Mouse (Mus musculus): ENCODE measurements around the gene Ms4a10.

Ms4a10 gene

DNA sequence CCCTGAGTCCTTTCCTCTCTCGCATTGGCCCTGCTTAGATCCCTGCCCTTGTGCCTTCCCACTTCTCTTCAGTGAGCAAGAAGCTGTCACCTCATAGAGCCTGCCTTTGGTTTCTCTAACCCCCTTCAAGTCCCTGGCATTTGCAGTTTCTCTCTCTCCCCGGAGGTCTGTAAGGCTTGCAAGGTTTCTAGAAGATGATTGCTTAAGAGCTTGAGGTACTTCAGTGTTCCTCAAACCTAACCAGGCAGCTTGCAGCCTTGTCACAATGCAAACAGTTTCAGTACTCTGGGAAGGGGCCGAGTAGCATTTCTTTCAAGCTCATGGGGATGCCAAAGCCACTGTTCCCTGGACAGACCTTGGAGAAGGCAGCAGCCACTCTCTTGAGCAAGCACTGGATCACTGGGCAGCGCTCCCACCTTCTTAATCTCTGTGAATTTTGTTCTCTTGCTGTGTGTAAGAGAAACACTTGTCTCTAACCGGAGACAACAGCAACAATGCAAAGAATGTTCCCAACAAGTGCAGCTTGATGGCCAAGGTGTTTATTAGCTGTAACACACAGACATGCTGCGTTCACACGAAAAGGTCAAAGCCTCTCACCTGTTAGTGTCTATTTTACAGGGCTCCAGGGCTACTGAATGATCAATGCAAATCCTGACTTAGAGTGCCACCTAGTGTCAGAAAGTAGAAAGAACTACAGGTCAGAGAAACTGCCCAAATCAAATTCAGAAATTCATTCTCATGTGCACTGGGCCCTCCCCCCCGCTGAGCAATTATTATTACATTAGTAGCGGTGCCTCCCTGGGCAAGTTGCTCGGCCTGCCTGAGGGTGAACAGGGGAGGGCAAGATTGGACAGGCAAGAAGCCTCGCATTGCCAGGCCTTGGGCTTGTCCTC lies 15.1 kb downstream of the Ms4a10 start:
- DNase-seq (ENCODE audit: low read depth, low spot score), result peak; percentile 70

DNA sequence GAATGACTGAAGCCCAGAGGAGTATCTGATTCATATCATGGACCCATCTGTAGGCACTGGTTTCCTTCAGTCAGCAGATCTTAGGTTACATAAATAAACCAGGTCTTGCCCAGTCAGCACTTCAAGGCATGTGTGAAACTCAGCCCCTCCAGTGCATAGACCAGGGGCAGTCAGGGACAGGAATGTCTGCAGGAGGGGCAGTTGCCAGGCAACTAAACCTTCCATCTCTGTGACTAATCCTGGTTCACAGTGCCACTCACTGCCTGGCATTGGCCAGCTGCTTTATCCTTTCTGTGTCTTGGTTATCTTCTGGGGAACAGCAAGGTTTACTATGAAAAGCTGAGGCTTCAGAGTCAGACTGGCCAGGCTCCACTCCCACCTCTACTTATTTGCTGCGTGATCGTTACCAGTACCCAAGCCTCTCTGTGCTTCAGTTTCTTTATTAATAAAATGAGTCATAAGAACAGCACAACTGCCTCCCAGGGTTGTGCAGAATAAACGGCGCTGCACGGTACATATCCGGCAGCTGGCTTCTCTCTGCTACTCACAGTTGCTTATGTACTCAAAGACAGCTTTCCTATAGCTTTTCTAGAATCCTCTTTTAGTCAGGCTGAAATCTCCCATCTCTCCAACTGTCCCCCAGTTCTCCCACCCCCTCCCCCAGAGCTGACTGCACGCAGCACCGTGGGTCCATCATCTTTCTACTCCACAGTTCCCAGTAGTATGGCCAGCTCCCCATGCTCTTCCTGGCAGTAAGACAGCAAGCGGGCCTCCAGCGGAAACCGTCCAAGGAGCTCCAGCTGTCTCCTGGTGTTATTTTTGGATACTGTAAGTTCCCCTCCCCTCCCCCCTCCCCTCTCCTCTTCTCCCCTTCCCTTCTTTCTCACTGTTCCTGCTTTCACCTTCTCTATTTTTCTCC lies 22.2 kb downstream of the Ms4a10 start:
- DNase-seq (ENCODE audit: low read depth, low spot score), result no peak

DNA sequence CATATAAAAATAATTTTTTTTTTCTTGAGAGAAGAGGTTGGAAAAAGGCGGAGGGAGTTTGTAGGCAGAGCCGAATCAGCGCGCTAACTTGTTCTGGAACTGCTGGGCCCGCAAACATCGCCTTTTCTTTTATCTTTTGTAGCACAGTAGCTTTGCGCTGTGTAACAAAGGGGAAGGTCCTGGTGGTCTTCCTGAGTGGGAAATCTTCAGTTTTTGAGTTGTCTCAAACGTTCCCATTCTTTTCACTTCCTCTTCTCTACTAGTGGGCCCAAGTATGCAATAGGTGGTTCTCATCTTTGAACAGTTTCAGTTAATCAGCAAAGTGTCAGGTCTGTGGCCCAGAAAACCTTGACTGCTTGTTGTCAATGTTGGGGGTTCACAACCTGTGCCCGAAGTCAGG lies 24.9 kb downstream of the Ms4a10 start:
- no peak for DNase-seq (ENCODE audit: low read depth, low spot score)

DNA sequence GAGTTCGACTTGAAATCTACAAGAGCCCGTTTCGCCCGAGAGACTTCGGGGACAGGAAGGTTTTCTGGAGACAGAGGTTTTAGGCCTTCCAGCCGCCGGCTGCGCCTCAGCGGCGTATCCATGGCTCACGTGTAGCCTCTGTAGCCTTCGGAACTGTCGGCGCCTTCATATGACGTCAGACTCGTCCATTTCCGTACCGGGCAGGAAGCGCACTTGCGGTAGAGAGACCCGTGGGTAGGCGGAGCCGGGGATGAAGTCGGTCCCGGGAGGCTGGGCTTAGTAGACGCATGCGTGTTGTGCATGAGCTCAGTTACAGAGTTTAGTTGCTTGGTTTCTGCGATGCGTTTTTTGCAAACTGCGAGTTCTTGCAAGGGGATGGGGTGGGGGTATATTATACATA lies 25.4 kb downstream of the Ms4a10 start, which contains the start of gene Ccdc86:
Gene Ccdc86, minus strand, starts transcription at position 155 of the 400 bp plus-strand sequence.
- peak; percentile 99 for DNase-seq (ENCODE audit: low read depth, low spot score)

DNA sequence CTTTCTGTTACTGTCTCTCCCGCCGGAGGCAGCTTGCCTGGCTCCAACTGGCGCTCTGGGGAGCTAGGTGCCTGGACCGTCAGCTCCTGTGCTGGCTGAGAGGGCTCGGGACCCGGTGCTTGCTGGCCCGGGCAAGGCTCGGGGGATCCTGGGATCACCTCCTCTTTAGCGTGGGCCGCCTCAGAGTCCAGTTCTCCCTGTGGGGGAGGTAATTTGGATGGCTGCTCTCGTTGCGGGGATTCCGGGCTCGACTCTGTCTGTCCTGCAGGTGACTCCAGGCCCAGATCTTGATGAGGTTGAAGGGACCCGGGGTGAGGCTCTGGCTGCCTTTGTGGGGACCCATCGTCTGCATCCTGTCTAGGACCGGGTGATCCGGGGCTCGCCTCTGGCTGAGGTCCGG lies 26.1 kb downstream of the Ms4a10 start:
- DNase-seq (ENCODE audit: low read depth, low spot score), result no peak

DNA sequence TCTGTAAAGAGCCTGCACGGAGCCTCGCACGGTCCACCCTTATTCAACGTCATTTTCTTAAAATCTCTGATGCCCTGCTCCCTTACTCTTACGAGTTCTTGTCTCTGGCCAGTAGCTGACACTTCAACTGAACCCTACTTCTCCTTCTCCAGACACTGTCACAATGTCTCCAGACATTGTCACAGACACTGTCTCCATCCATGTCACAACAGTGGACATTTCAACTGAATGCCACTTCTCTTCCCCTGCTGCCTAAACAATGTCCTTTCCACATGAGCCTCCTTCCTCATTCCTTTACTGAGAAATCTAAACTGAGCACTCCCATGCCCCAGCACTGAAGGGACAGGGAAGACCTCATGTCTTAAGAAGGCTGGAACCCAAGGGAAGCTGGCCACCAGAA lies 27.3 kb downstream of the Ms4a10 start:
- no peak for DNase-seq (ENCODE audit: low read depth, low spot score)

DNA sequence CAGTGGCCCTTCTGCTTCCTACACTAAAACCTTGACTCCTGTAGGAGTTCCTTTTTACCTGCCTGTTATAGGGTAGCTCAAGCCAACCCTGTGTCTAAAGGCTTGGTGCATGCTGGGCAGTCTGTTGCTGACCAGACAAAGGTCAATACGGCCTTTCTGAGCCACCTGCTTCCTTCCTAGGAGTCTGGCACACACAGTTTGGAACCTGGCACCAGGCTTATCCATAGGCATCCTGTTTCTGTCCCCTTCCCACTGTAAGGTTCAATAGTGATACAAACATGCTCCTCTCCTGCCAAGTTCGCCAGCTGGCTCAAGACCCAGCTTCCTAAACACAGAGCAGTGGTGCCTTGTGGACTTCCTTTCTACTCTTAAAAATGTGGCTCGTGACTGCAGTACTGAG lies 28.0 kb downstream of the Ms4a10 start:
- DNase-seq (ENCODE audit: low read depth, low spot score), result no peak

DNA sequence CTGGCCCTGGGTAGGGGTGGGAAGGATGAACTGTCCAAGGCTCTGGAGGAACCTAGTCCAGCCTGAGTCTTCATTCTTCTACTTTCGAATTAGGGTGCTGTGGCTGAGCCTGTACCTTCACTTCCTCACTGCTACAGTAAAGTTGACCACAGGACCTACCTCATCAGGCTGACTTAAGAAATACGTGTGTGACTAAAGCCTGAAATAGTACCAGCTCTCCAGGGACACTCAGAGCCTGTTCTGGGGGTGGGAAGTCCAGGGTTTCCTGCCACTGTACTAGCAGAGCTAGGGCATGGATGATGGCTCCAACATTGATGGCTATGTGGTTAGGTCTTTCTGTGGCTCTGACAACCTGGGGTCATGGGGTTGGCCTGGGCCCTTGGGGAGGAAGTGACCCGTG lies 30.5 kb downstream of the Ms4a10 start:
- no peak for DNase-seq (ENCODE audit: low read depth, low spot score)

DNA sequence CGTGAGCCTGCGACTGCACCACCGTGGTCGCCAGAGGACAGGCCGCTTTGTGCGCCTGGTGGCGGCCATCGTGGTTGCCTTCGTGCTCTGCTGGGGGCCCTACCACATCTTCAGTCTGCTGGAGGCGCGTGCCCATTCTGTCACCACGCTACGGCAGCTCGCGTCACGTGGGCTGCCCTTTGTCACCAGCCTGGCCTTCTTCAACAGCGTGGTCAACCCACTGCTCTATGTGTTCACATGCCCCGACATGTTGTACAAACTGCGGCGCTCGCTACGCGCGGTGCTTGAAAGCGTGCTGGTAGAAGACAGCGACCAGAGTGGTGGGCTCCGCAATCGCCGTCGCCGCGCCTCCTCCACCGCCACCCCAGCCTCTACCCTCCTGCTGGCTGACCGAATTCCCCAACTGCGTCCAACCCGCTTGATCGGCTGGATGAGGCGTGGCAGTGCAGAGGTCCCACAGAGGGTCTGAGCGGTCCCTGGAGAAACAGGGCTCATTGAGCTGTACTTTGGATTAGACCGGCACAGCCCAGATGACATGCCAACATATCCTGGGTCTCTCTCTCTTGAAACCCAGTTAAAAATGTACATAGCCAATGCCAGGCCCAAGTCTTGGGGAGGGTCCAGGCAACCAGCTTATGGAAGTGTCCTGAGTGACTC lies 33.5 kb downstream of the Ms4a10 start:
- no peak for DNase-seq (ENCODE audit: low read depth, low spot score)

DNA sequence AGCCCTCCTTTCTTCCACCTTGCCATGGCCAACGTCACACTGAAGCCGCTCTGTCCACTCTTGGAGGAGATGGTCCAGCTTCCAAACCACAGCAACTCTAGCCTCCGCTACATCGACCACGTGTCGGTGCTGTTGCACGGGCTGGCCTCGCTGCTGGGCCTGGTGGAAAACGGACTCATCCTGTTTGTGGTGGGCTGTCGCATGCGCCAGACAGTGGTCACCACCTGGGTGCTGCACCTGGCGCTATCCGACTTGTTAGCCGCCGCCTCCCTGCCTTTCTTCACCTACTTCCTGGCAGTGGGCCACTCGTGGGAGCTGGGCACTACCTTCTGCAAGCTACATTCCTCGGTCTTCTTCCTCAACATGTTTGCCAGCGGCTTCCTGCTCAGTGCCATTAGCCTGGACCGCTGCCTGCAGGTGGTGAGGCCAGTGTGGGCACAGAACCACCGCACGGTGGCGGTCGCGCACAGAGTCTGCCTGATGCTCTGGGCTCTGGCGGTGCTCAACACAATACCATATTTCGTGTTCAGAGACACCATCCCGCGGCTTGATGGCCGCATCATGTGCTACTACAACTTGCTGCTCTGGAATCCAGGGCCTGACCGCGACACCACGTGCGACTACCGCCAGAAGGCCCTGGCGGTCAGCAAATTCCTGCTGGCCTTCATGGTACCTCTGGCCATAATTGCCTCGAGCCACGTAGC lies 34.2 kb downstream of the Ms4a10 start:
- DNase-seq (ENCODE audit: low read depth, low spot score), result peak; percentile 79

DNA sequence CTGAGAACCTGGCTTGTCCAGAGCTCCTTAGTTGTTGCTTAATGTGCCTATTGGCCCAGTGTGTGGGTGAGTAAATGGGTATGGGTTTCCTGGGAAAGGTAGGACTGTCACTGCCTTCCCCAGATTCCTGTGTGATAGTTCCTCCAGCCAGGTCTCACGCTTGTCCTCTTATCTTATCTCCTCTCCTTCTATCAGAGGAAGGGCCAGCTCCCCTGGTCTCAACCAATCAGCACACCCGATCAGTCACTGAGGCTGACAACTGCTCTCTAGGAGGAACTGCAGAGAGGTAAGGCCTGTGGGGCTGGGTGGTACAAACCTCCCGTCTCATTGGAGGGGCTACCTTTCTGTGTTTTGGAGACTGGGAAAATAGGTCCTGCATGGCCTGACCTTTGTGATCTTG lies 35.7 kb downstream of the Ms4a10 start:
- no peak for DNase-seq (ENCODE audit: low read depth, low spot score)

DNA sequence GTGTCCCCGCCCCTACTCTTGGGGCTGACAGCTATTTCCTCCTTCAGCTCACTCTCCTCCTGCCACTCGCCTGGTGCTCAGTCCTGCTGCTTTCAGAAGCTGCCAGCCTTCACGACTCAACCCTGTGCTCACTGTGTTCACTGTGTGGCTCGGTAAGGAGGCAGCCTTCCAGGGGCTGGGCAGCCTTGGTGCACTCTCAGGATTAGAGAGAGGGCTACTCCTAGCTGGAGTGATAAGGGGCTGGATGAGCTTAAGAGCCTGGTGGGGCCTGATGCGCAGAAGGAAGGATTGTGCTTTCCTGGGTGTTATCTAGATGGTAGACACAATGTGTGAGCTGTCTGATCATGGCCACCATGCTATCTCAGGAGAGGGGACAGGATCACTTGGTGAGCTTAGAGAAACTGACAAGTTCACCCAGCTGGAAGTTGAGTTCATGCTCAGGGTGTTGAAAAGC lies 37.3 kb downstream of the Ms4a10 start, which contains the start of gene Ptgdr2:
Gene Ptgdr2, plus strand, starts transcription at position 51 of the 454 bp plus-strand sequence.
- DNase-seq (ENCODE audit: low read depth, low spot score), result no peak

DNA sequence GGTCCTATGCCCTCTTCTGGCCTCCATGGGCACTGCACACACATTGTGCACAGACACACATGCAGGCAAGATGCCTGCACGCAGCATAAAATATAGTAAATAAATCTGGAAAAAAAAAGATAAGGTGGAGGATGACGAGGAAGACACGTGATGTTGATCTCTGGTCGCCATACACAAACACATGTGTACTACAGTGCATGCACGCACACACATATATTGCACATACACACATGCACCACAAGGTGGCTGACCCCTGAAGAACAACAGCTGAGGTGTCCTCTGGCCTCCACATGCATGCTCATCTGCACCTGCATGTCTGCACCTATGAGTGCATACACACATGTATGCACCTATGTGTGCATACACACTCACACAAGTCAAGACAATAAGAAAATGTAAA lies 38.4 kb downstream of the Ms4a10 start:
- no peak for DNase-seq (ENCODE audit: low read depth, low spot score)

DNA sequence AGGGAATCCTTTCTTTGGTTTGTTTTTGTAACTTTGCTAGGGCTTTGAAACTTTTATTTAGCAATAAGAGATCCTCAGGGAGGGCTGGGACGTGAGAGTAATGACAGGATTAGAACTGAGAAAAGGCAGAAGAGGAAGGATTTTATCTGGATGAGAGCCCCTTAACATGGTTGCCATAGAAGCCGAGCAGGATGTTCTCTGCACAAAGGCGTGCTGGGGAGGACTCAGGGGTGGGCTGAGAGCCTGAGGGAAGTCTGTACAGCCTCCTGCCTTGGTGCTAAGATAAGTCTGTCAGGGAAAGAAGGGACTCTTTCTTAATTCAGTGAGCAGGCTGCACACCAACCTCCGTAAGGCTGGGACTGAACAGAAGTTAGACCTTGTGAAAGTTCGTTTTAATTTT lies 39.4 kb downstream of the Ms4a10 start:
- no peak for DNase-seq (ENCODE audit: low read depth, low spot score)

DNA sequence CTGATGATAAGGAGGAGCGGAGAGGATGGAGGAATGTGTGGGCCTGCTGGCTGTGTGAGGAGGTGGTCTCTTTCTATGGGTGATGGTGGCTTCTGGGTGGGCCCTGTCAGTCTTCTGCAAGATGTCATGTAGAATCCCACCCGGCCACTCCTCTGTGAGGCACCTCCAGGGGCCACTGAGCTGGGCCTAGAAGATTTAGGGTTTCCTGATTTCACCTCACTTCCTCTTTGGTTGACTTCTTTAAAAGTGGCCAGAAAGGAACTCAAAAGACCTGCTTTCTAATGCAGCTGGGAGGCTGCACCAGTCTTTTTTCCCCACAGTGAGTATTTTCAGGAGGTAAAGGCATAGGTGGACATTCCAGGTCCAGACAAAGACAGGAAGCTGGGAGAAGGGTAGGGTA lies 43.8 kb downstream of the Ms4a10 start:
- DNase-seq (ENCODE audit: low read depth, low spot score), result no peak

DNA sequence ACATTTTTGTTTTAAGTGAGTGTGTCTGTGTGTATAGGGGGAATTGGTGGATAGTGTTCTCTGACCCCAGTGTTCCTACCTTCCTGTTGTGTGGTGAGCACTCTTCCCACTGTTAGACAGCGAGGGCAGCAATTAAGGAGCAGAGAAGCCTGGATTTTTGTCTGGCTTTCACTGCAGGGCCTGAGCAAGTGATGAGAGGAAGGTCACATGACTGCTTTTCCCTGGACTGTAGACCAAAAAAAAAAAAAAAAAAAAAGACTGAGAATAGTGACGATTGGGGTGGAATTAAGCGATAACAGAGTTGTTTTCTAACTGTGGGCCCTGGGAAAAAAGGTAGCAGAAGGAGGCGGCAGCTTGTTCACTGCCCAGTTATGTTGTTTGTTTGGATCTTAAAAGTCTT lies 47.8 kb downstream of the Ms4a10 start:
- no peak for DNase-seq (ENCODE audit: low read depth, low spot score)

DNA sequence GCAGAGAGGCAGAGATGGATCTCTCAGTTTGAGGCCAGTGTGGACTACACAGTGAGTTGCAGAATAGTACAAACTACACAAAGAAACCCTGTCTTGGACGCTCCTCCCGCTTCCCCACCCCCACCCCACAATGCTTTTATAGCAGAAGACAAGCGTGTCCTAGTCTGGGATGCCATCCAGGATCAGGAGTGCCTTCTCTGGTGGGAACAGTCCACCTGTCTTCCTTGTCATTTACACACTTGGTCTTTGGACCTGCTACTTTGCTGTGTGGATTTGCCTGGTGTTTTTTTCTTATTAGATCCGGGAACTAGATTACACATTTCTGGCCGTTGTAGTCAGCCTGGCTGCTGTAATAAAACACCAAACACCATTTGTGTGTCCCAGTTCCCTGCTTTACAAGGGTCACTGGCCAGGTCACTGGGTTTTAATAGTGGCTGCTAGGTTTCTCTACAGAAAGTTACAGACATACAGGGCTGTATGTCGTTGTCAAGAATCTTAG lies 48.3 kb downstream of the Ms4a10 start:
- DNase-seq (ENCODE audit: low read depth, low spot score), result no peak

DNA sequence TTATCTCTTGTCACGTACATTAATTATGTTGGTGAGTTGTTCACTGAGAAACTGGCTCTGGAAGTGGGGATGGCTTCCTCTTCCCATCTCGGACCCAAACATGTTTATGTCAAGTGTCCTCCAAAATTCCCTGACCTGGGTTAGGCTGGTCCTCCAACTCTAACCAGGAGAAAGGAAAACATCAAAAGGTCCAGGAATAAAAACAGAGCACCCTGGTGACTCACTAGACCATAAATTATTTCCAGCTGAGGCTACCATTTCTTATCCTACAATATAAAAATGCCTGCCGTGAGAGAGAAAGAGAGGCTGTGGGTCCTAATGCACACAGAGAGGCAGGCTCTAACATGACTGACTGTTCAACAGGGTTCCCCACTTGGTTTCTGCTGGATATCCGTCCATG lies 50.2 kb downstream of the Ms4a10 start:
- DNase-seq (ENCODE audit: low read depth, low spot score), result no peak

DNA sequence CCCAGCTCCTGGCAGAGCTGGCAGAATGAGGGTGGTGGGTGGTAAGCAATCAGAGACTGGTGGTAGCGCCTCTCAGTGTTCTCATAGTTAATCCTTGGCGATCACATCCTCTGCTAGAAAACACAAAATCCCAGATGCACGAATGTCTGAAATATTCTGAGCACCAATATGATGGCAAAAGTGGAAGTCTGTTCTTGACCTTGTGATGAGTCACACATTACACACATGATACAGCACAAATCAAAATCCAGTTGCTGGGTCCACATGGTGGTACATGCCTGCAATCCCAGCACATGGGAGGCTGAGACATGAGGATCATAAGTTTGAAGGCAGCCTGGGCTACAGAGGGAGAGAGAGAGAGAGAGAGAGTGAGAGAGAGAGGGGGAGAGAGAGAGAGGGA lies 53.4 kb downstream of the Ms4a10 start:
- DNase-seq (ENCODE audit: low read depth, low spot score), result no peak

DNA sequence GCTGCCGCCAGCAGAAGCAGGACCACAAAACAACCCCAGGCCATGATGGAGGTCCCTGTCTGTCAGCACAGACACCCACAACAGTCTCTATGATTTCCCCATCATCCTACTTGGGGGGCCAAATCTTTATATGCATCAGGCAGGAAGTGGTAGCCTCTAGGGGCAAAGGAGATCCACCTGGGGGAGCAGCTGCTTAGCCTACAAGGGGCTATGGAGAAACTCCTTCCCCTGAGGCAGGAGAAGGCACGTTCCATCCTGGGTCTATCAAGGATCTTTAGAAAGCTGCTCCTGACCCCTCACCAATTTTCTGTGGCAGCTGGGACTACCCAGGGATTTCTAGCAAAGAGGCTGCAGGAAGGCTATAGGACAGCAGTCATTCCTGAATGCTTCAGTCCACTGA lies 53.9 kb downstream of the Ms4a10 start, which contains the start of gene Zp1:
Gene Zp1, minus strand, starts transcription at position 101 of the 400 bp plus-strand sequence.
- DNase-seq (ENCODE audit: low read depth, low spot score), result no peak
